Mouse (Mus musculus) urinary bladder, postnatal 4 days (tissue): ENCODE data around the gene Nifk.
A peak's percentile ranks its signal among the peaks of the same experiment; 100 is the strongest.

Source experiments
- DNase-seq, 2 experiments: peaks; one replicate each; pipeline ENCODE4 v3.0.0; 2021 to 2022; ENCODE audit warnings: low spot score in 2 of 2

Nifk gene

DNA sequence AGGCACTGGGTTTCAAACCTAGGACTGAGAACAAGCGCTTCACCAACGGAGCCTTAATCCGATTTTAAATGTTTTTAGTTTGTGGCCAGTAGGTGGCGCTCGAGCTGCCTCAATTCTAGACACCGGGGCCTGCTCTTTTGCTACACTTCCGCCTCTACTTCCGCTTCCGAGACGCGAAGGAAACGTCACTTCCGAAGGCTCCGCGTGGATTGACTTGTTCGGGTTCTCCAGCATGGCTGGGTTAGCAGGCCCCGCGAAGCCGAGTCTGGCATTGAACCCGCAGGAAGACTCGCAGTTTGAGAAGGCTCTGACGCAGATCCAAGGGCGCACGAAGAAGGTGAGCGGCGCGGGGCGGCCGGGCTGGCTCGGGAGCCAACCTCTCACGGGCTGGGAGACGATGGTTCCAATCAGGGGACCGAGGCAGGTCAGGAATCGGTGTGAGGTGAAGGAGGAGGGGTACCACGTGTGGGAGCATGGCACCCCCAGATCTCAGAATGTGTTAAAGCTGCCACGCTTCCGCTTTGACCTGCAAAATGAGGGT lies at the start of gene Nifk:
TSS of gene Nifk (plus strand) at position 179 of the 541 bp plus-strand sequence.
- DNase-seq, result peak; percentile 85 to 92

DNA sequence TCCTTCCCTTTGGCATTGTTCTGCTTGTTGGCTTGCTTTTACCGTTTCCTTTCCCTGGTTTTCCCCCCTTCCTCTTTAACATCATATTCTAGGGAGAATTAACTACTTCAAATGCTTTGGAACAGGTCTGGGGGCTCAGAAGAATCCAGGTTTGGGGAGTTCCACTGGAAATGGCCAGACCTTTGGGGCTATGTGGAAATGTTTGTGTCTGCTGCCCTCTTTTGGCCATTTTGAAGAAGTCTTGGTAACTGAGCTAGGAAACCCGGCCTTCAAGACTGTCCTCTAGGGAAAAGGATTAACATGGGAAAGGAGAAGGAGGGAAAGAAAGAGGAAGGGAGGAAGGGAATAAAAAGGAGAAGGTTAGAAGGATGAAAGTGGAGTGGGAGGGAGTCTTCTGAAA lies 46.5 kb upstream of the Nifk start:
- DNase-seq, result no peak

DNA sequence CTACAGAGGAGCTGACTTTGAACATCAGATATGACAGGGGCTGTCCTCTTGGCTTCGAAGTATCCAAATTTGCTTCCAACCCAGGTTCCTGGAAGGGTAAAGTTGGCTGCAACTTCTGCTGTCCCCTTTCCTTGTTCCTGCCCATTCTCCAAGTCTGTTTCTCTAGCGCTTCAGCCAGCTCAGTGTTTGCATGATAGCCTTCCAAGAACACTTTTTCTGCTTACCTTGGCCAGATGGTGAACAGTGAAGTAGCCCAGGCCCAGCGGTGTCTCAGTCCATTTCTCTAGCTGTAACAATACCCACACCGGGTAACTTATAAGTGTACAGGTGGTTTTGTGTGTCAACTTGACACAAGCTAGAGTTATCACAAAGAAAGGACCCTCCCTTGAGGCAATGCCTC lies 29.3 kb upstream of the Nifk start:
- no peak for DNase-seq

DNA sequence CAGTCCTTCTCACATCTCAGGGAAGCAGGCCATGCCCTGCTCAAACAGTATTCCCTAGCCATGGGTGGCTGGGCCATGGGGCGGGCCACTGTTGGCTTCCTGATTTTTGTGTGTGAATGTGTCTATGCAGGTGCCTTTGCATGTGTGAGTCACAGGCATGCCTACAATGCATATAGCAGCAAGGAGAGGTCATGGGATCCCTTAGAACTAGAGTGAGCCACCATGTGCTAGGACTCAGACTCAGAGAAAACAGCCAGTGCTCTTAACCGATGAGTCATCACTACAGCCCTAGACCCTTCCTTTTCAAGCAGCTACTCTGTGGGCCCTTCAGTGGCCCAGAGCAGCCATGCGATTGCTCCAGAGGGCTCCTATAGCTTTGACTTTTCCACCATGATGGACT lies 27.4 kb upstream of the Nifk start:
- DNase-seq, result no peak

DNA sequence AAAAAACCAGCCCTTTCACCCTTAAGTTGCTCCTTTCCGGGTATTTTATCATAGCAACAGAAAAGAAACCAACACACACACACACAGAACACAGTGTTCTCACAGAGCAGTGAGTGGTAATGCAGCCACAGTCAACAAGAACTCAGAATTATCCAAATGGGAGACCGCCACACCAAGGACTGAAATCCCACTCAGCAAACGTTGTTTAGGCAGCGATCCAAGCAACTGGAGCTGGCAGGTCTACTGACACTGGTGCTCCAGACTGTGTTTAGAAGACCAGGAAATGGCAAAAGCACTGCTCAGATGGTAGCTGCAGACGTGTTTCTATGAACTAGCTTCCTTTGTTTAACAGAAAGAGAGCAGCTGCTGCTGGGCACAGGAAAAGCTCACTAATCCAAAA lies 26.8 kb upstream of the Nifk start:
- no peak for DNase-seq

- DNase-seq, result no peak
These were observed 25.0 kb upstream of the Nifk start for GRCm38 (mm10) chr1:118296673-118297072.

GRCm38 (mm10) chr1:118297719-118298118 lies 23.9 kb upstream of the Nifk start:
- no peak for DNase-seq

DNA sequence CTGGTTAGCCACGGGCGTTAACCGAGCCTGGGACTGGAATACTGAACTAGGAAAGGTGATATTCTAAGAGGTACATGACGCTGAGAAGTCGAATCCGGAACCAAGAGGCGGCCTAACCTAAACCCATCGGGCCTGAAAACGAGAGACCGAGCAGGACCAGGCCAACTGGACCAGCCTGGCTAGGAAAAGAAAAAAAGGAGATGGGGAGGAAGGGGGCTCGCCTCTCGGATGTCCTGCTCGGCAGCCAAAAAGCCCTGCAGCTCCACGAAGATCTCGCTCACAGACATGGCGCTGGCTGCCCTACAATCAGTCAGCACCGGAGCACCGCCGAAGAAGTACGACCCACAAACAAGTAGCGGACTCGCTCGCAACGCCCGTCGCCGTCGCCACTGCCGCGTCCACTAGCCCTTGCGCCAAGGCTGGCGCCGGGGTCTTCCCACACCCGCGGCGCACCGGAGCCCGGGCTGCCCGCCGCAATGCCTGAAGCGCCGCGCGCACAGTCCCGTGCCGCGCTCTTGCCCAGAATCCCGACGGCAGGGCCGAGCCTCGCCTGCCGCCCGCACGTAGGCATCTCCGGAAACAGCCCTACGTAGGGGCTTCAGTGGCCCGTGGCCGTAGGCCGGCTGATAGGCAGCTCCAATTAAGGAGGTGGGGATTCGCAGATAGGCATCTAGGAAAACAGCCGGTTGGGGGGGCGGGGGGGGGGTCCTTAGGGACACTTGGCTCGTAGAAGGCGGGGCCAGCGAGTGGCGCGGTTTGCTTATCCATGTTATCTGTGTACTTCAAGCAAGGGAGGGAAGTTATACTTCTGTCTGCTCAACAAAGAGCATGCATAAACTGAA lies 10.6 kb upstream of the Nifk start:
- peak; percentile 80 to 85 for DNase-seq

DNA sequence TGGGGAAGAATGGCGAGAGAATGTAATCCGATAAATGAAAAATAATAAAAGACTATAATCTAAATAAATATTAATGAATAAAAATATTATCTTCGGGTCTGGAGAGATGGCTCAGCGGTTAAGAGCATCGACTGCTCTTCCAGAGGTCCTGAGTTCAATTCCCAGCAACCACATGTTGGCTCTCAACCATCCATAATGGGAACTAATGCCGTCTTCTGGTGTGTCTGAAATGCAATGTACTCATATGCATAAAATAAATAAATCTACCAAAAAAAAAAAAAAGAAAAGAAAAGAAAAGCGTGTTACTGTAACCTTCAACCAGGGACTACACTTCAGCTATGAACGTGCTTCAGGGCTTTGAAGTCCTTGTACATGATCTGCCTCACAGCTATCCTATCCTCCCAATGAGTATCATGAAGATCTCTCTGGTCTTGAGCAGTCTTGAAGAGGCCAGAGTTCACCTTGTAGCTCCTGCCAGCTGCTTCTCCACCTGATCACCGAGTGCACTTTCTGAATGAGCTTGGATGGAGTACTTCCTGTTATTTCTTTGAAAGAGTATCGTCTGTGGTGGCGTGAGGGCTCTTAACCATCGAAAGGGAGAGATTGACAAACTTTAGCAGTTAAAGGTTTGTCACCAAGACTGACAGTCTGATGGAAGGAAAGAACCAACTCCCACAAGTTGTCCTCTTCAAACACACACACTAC lies 9.9 kb upstream of the Nifk start, which contains the start of gene Tsn:
TSS of gene Tsn (minus strand) at position 118 of the 705 bp plus-strand sequence.
- DNase-seq, result no peak

DNA sequence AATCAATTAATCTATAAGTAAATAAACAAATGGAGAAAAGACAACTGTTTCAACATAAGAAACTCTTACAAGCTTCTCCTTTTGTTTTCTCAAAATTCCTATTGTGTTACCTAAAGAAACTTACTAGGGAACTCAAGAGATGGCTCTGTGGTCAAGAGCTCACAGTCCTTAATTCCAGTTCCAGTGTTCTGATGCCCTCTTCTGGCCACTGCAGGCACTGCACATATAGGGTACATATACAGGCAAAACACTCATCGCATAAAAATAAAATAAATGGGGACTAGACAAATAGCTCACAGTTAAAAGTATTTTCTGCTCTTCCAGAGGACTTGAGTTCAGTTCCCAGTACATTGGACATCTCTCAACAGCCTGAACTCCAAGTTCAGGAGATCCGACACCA lies 943 bp upstream of the Nifk start:
- no peak for DNase-seq

- no peak for DNase-seq
These were observed 13.4 kb downstream of the Nifk start for GRCm38 (mm10) chr1:118334749-118335713.

DNA sequence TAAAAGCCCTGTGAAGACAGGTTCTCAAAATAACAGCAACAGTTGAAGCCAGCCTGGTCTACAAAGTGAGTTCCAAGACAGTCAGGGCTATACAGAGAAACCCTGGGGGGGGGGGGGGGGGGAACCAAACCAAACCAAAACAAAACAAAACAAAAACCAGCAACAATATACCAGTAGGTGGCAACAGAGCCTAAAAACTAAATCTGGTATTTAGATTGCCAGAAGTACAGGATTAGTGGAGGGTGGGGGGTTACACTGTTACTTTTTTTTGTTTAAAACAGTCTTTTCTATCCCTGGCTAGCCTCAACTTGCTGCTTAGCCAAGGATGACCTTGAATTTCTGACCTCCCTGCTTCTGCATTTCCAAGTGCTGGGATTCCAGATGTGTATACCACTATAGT lies 14.2 kb downstream of the Nifk start:
- DNase-seq, result no peak

- no peak for DNase-seq
These were observed 16.3 kb downstream of the Nifk start for GRCm38 (mm10) chr1:118337921-118338320.

DNA sequence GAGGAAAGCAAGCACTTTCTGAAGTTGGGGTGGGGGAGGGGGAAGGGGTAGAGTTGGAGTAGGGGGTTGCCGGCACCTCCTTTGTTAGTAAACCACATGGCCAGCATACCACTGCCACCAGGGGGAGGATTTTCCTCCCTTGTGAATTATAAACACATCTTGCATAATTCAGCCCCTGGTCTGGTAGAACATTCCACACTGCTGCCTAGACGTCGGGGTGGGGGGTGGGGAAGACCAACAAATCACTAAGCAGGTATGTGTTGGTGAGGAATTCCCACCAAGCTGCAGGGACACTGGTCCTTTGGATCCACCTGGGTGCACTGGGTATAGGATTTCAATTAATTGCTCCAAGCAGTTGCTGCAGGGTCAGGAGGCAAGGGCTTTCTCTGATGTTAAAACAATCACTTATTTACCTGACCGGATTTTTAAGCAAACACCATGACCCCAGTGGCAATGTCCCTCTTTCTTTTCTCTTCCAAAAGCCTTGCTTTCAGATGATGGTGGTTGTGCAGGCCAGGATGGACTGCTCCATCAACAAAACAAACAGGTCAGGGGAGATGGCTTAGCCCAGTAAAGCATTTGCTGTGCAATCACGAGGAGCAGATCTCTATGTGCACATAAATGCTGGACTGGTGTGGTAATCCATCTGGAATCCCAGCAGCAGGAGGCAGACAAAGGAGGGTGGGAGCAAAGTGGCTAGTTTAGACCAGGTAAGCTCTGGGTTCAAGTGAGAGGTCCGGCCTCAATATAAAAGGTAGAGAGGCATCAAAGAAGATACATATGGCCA lies 22.2 kb downstream of the Nifk start:
- no peak for DNase-seq

- DNase-seq, result no peak
These were observed 28.3 kb downstream of the Nifk start for GRCm38 (mm10) chr1:118349922-118350321.

DNA sequence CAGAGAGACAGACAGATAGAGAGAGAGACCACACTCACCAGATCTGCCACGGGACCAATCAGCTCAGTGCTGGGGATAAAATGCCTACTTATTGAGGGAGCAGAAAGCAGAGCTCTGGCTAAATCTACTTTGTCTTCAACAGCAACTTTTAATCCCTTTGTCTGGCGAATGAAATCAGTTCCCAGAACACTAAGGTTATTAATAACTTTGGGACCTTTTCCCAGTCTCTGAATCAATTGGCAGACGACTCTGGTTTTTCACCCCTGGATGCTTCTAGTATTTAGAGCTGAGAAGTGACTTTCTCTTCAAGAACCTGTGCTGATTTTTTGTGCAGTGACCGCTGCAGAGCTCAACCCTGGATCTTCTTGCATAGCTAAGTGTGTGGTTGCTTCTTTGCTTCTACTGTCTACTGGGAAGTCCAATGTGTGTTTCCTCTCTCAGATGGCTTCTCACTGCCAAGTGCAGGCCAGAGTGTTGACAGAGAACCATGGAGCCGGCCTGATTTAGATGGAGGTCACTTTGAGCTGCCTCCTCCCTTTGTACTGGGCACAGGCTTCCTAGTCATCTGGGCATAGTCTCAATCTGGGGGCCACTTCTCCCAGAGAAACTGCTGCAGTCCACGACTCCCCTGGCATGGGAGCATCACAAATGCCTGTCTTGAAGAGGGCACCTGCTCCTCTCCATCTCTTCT lies 37.6 kb downstream of the Nifk start:
- DNase-seq, result no peak

- DNase-seq, result no peak
These were observed 46.3 kb downstream of the Nifk start for GRCm38 (mm10) chr1:118367970-118368369.

- DNase-seq, result no peak
These were observed 47.3 kb downstream of the Nifk start for GRCm38 (mm10) chr1:118368721-118369461.

- no peak for DNase-seq
These were observed 56.1 kb downstream of the Nifk start for GRCm38 (mm10) chr1:118377784-118378183.
